Comparison of ENCODE assay signal across 10 mouse cellular contexts in genomic region chr13:16805560-16805959, GRCm38 (mm10).
DNase-seq lines count a peak whose midpoint lies in the region; ATAC-seq lines count a peak whose summit lies in the region.
"Had no signal": no experiment of that assay in that cellular context is flagged by ENCODE, and none has a peak within 500 bp of the region (broad histone marks: within the 10 kb centered on the region; RNA-seq: fewer than 3 reads in every experiment).

No protein-coding gene starts in this region.

- peak; percentile 94 for ATAC-seq in granulocyte monocyte progenitor cell, adult 5-6 weeks (replicated peaks; ENCODE audit: poor library complexity, severe bottlenecking)

- peak; percentile 5 for DNase-seq in ovary, postnatal 36 days (ENCODE audit: low spot score)
- DNase-seq in ovary, postnatal 14 days (ENCODE audit: low spot score): no peak
- peak; percentile 30 for DNase-seq in lung, postnatal 36 days
- DNase-seq in gastrocnemius, postnatal 4 days (ENCODE audit: low spot score in 2 of 2): no peak
- DNase-seq in left cerebral cortex, postnatal 25 days (ENCODE audit: low spot score in 2 of 2): no peak
- DNase-seq in frontal cortex, postnatal 14 days (ENCODE audit: low spot score in 2 of 2): no peak
- no peak for DNase-seq in gastrocnemius, postnatal 36 days
- DNase-seq: adrenal gland, adult 2 months; thymus, postnatal 25 days had no signal

- intact Hi-C loops in left cerebral cortex, postnatal 25 days (cut with DNase I): no loop called here
- intact Hi-C loops in gastrocnemius, postnatal 36 days (cut with DNase I): no loop called here

Comparison
In these comparisons a context has a peak if more than half of its experiments do, and no peak if none do; other contexts are left out.
1. DNase-seq: peak in ovary, postnatal 36 days (single experiment) and lung, postnatal 36 days (single experiment); none in ovary, postnatal 14 days (single experiment), gastrocnemius, postnatal 4 days (0 of 2), left cerebral cortex, postnatal 25 days (0 of 2), frontal cortex, postnatal 14 days (0 of 2) and gastrocnemius, postnatal 36 days (0 of 2).